In genomic region chr2:76648666-76649141, GRCm38 (mm10) we compare ENCODE assay signal across 8 mouse cellular contexts. TPM values are rescaled to one million over a fixed set of nuclear protein-coding genes. Genes with fewer than 3 reads are reported as not detected.
DNase-seq lines count a peak whose midpoint lies in the region; ATAC-seq lines count a peak whose summit lies in the region.

No protein-coding gene starts in this region.

- H3K4me1 ChIP-seq in megakaryocyte, embryonic 14.5 days, result peaks cover 34% of the 10 kb centered on the region
- peaks cover 14% of the 10 kb centered on the region for H3K4me1 ChIP-seq in lung, embryonic 15.5 days
- peaks cover 4% of the 10 kb centered on the region; the same call in 1 of the 2 replicates for H3K4me1 ChIP-seq in stomach, embryonic 15.5 days

- 0 out of 2 replicates have a peak overlapping the region, but pooled peaks have one; percentile 4 for H3K9ac ChIP-seq in lung, embryonic 15.5 days
- peak overlapping the region; percentile 41; the same call in 1 of the 2 replicates for H3K9ac ChIP-seq in stomach, embryonic 15.5 days

- peak overlapping the region; percentile 94 for H3K4me3 ChIP-seq in megakaryocyte, embryonic 14.5 days (replicated peaks)
- peak overlapping the region; percentile 75 for H3K4me3 ChIP-seq in lung, embryonic 15.5 days
- peak overlapping the region; percentile 81 for H3K4me3 ChIP-seq in stomach, embryonic 15.5 days (replicated peaks)

- no peaks in the 10 kb centered on the region for H3K27me3 ChIP-seq in megakaryocyte, embryonic 14.5 days (replicated peaks)
- no peaks in the 10 kb centered on the region for H3K27me3 ChIP-seq in lung, embryonic 15.5 days
- no peaks in the 10 kb centered on the region for H3K27me3 ChIP-seq in stomach, embryonic 15.5 days (replicated peaks)

- WGBS in lung, embryonic 15.5 days, result 28% methylated on average over 13 of the region's 13 CpGs
- WGBS in stomach, embryonic 15.5 days, result 29% methylated on average over 13 of the region's 13 CpGs

- H3K27ac ChIP-seq in lung, embryonic 15.5 days, result peak overlapping the region; percentile 90
- H3K27ac ChIP-seq in stomach, embryonic 15.5 days, result peak overlapping the region; percentile 86

- DNase-seq in adrenal gland, postnatal 25 days, result peak; percentile 15
- DNase-seq in adrenal gland, adult 8-10 months, result no peak
- no peak for DNase-seq in adrenal gland, postnatal 14 days

- H3K36me3 ChIP-seq in megakaryocyte, embryonic 14.5 days (replicated peaks; ENCODE audit: low read length), result peaks cover 7% of the 10 kb centered on the region
- H3K36me3 ChIP-seq in lung, embryonic 15.5 days, result peaks cover 6% of the 10 kb centered on the region; the same call in 1 of the 2 replicates
- no peaks in the 10 kb centered on the region for H3K36me3 ChIP-seq in stomach, embryonic 15.5 days

- no peaks in the 10 kb centered on the region for H3K9me3 ChIP-seq in megakaryocyte, embryonic 14.5 days
- H3K9me3 ChIP-seq in lung, embryonic 15.5 days, result no peaks in the 10 kb centered on the region
- no peaks in the 10 kb centered on the region for H3K9me3 ChIP-seq in stomach, embryonic 15.5 days

- H3K4me2 ChIP-seq in lung, embryonic 15.5 days, result peak overlapping the region; percentile 79
- H3K4me2 ChIP-seq in stomach, embryonic 15.5 days, result peak overlapping the region; percentile 92

- ATAC-seq in megakaryocyte, adult 5-6 weeks (ENCODE audit: poor library complexity, severe bottlenecking), result no peak
- ATAC-seq in granulocyte monocyte progenitor cell, adult 5-6 weeks (replicated peaks; ENCODE audit: poor library complexity, severe bottlenecking), result peak; percentile 15; the same call in 1 of the 2 replicates
- ATAC-seq in lung, embryonic 15.5 days (ENCODE audit: borderline replicate concordance, extremely low read depth, low FRiP score, low TSS enrichment), result peak; percentile 33; the same call in 1 of the 2 replicates
- ATAC-seq in stomach, embryonic 15.5 days (ENCODE audit: insufficient read depth, low FRiP score, low read depth), result no peak

RNA-seq across cellular contexts. Expression of gene Pjvk, which starts 0.4 kb away (rescaled TPM):
- total RNA-seq in adrenal gland, postnatal 25 days (2021), result not detected in 2 replicates
- not detected for total RNA-seq in adrenal gland, adult 8-10 months (2022)
- polyA plus RNA-seq in megakaryocyte, embryonic 14.5 days (2012; ENCODE audit: insufficient read depth, low replicate concordance), result not detected in 2 replicates
- total RNA-seq in megakaryocyte, adult 5-6 weeks (2015), result 0.14 TPM in 1 of 2 replicates, not detected in the other
- 0.40 and 1.6 TPM in 2 replicates for total RNA-seq in megakaryocyte, adult 5-6 weeks (2017)
- total RNA-seq in granulocyte monocyte progenitor cell, adult 5-6 weeks (2014; fragmentation: Nextera tagmentation), result not detected in 2 replicates
- total RNA-seq in granulocyte monocyte progenitor cell, adult 5-6 weeks (2017), result not detected in 2 replicates
- polyA plus RNA-seq in lung, embryonic 15.5 days (2015; fragmentation: Nextera tagmentation; extraction: Ambion mirVana), result 0.20 and 0.21 TPM in 2 replicates
- 0.21 and 0.32 TPM in 2 replicates for polyA plus RNA-seq in stomach, embryonic 15.5 days (2015; fragmentation: Nextera tagmentation; extraction: Ambion mirVana)
- total RNA-seq in adrenal gland, postnatal 14 days (2021), result not detected in 2 replicates

RNA-seq across cellular contexts. Expression of gene Prkra, which starts 0.9 kb away (rescaled TPM):
- total RNA-seq in adrenal gland, postnatal 25 days (2021), result 24.8 and 39.6 TPM in 2 replicates
- total RNA-seq in adrenal gland, adult 8-10 months (2022), result 10 to 100 TPM; 26.5 to 32.4 (median 28.1) TPM
- 2.1 and 12.2 TPM in 2 replicates for polyA plus RNA-seq in megakaryocyte, embryonic 14.5 days (2012; ENCODE audit: insufficient read depth, low replicate concordance)
- 29.5 and 32.9 TPM in 2 replicates for total RNA-seq in megakaryocyte, adult 5-6 weeks (2015)
- total RNA-seq in megakaryocyte, adult 5-6 weeks (2017), result 14.5 and 17.3 TPM in 2 replicates
- total RNA-seq in granulocyte monocyte progenitor cell, adult 5-6 weeks (2014; fragmentation: Nextera tagmentation), result 22.3 and 23.1 TPM in 2 replicates
- total RNA-seq in granulocyte monocyte progenitor cell, adult 5-6 weeks (2017), result 17.3 and 17.7 TPM in 2 replicates
- polyA plus RNA-seq in lung, embryonic 15.5 days (2015; fragmentation: Nextera tagmentation; extraction: Ambion mirVana), result 68.2 and 73.7 TPM in 2 replicates
- 47.8 and 49.1 TPM in 2 replicates for polyA plus RNA-seq in stomach, embryonic 15.5 days (2015; fragmentation: Nextera tagmentation; extraction: Ambion mirVana)
- total RNA-seq in adrenal gland, postnatal 14 days (2021), result 25.9 and 26.8 TPM in 2 replicates

RNA-seq across cellular contexts. Expression of gene Fkbp7, which starts 24.2 kb away (rescaled TPM):
- 17.7 and 22.8 TPM in 2 replicates for total RNA-seq in adrenal gland, postnatal 25 days (2021)
- 10 to 100 TPM; 24.4 to 43.0 (median 30.1) TPM for total RNA-seq in adrenal gland, adult 8-10 months (2022)
- not detected in 2 replicates for polyA plus RNA-seq in megakaryocyte, embryonic 14.5 days (2012; ENCODE audit: insufficient read depth, low replicate concordance)
- 12.3 and 13.2 TPM in 2 replicates for total RNA-seq in megakaryocyte, adult 5-6 weeks (2015)
- 7.0 and 8.1 TPM in 2 replicates for total RNA-seq in megakaryocyte, adult 5-6 weeks (2017)
- 6.9 and 18.4 TPM in 2 replicates for total RNA-seq in granulocyte monocyte progenitor cell, adult 5-6 weeks (2014; fragmentation: Nextera tagmentation)
- 10.6 and 13.3 TPM in 2 replicates for total RNA-seq in granulocyte monocyte progenitor cell, adult 5-6 weeks (2017)
- polyA plus RNA-seq in lung, embryonic 15.5 days (2015; fragmentation: Nextera tagmentation; extraction: Ambion mirVana), result 70.3 and 73.3 TPM in 2 replicates
- 68.8 and 74.0 TPM in 2 replicates for polyA plus RNA-seq in stomach, embryonic 15.5 days (2015; fragmentation: Nextera tagmentation; extraction: Ambion mirVana)
- 30.2 and 32.7 TPM in 2 replicates for total RNA-seq in adrenal gland, postnatal 14 days (2021)

RNA-seq across cellular contexts. Expression of gene Plekha3, which starts 26.4 kb away (rescaled TPM):
- total RNA-seq in adrenal gland, postnatal 25 days (2021), result 53.4 and 55.2 TPM in 2 replicates
- 10 to 100 TPM; 45.0 to 61.3 (median 49.9) TPM for total RNA-seq in adrenal gland, adult 8-10 months (2022)
- polyA plus RNA-seq in megakaryocyte, embryonic 14.5 days (2012; ENCODE audit: insufficient read depth, low replicate concordance), result 2.0 and 3.5 TPM in 2 replicates
- total RNA-seq in megakaryocyte, adult 5-6 weeks (2015), result 29.7 and 33.4 TPM in 2 replicates
- total RNA-seq in megakaryocyte, adult 5-6 weeks (2017), result 16.3 and 20.3 TPM in 2 replicates
- total RNA-seq in granulocyte monocyte progenitor cell, adult 5-6 weeks (2014; fragmentation: Nextera tagmentation), result 17.4 and 29.5 TPM in 2 replicates
- 23.1 and 23.2 TPM in 2 replicates for total RNA-seq in granulocyte monocyte progenitor cell, adult 5-6 weeks (2017)
- 12.4 and 13.4 TPM in 2 replicates for polyA plus RNA-seq in lung, embryonic 15.5 days (2015; fragmentation: Nextera tagmentation; extraction: Ambion mirVana)
- 10.3 and 11.3 TPM in 2 replicates for polyA plus RNA-seq in stomach, embryonic 15.5 days (2015; fragmentation: Nextera tagmentation; extraction: Ambion mirVana)
- total RNA-seq in adrenal gland, postnatal 14 days (2021), result 36.0 and 37.7 TPM in 2 replicates

Comparison
In these comparisons a context has a peak if more than half of its experiments do, and no peak if none do; other contexts are left out.
1. ATAC-seq: peak in granulocyte monocyte progenitor cell, adult 5-6 weeks (single experiment) and lung, embryonic 15.5 days (single experiment); none in megakaryocyte, adult 5-6 weeks (single experiment) and stomach, embryonic 15.5 days (single experiment).
2. Peak in every context shown above with its lines, with median percentiles within 50 percentile points of each other: H3K4me3 ChIP-seq.